Mouse (Mus musculus) neural tube, embryonic 10.5 days (tissue): ENCODE data around the gene Tigar.

Experiments used
- DNase-seq: peaks from one replicate; pipeline ENCODE4 v3.0.0-alpha.2; 2017; ENCODE audit warnings: low spot score; ENCODE audit errors: extremely low spot score

Tigar gene

GRCm38 (mm10) chr6:127109402-127109930 lies at the start of gene Tigar:
TSS of gene Tigar (minus strand) at chr6:127109557.
- DNase-seq, result peak; percentile 89

GRCm38 (mm10) chr6:127157321-127157720 lies 48.0 kb upstream of the Tigar start:
- DNase-seq, result no peak

GRCm38 (mm10) chr6:127155468-127155867 lies 46.1 kb upstream of the Tigar start:
- DNase-seq, result peak; percentile 37

- peak; percentile 88 for DNase-seq
Observed at GRCm38 (mm10) chr6:127154708-127155268, 45.4 kb upstream of the Tigar start.

GRCm38 (mm10) chr6:127153972-127154707 lies 44.8 kb upstream of the Tigar start:
- DNase-seq, result peak; percentile 45

- DNase-seq, result peak; percentile 78
Observed at GRCm38 (mm10) chr6:127153296-127153800, 44.0 kb upstream of the Tigar start.

- peak; percentile 82 for DNase-seq
Observed at GRCm38 (mm10) chr6:127152106-127152951, 43.0 kb upstream of the Tigar start, which contains the start of gene Ccnd2. TSS of gene Ccnd2 (minus strand) at chr6:127152193.

GRCm38 (mm10) chr6:127151565-127152105 lies 42.3 kb upstream of the Tigar start:
- peak; percentile 76 for DNase-seq

- DNase-seq, result peak; percentile 83
Observed at GRCm38 (mm10) chr6:127150663-127151564, 41.6 kb upstream of the Tigar start.

- peak; percentile 67 for DNase-seq
Observed at GRCm38 (mm10) chr6:127149944-127150662, 40.7 kb upstream of the Tigar start.

GRCm38 (mm10) chr6:127149303-127149943 lies 40.1 kb upstream of the Tigar start:
- peak; percentile 66 for DNase-seq

- DNase-seq, result peak; percentile 35
Observed at GRCm38 (mm10) chr6:127148526-127149302, 39.4 kb upstream of the Tigar start.

GRCm38 (mm10) chr6:127147665-127148064 lies 38.3 kb upstream of the Tigar start:
- DNase-seq, result peak; percentile 92

GRCm38 (mm10) chr6:127146322-127146947 lies 37.1 kb upstream of the Tigar start:
- DNase-seq, result no peak

- no peak for DNase-seq
Observed at GRCm38 (mm10) chr6:127145464-127146190, 36.3 kb upstream of the Tigar start.

- DNase-seq, result no peak
Observed at GRCm38 (mm10) chr6:127143576-127144288, 34.4 kb upstream of the Tigar start.
